Mouse (Mus musculus): ENCODE measurements around the gene Adgre1.
"Not testable (repeated sequence)": the region's sequence is repeated elsewhere in the genome, so short reads cannot be mapped to it uniquely, and the experiment has no call there.

The Adgre1 gene

GRCm38 (mm10) chr17:57358441-57358840 lies at the start of gene Adgre1:
Adgre1 (plus strand) TSS chr17:57358691.
- no peak for DNase-seq (ENCODE audit: low read depth, low spot score)

- peak; percentile 81 for DNase-seq (ENCODE audit: low read depth, low spot score)
Observed at GRCm38 (mm10) chr17:57311801-57312200, 46.7 kb upstream of the Adgre1 start.

- DNase-seq (ENCODE audit: low read depth, low spot score) = no peak
Observed at GRCm38 (mm10) chr17:57327615-57328014, 30.9 kb upstream of the Adgre1 start.

- no peak for DNase-seq (ENCODE audit: low read depth, low spot score)
Observed at GRCm38 (mm10) chr17:57328944-57329343, 29.5 kb upstream of the Adgre1 start.

GRCm38 (mm10) chr17:57330993-57331392 lies 27.5 kb upstream of the Adgre1 start:
- no peak for DNase-seq (ENCODE audit: low read depth, low spot score)

- DNase-seq (ENCODE audit: low read depth, low spot score) = peak; percentile 50
Observed at GRCm38 (mm10) chr17:57332241-57332640, 26.2 kb upstream of the Adgre1 start.

- DNase-seq (ENCODE audit: low read depth, low spot score) = no peak
Observed at GRCm38 (mm10) chr17:57334001-57334760, 24.3 kb upstream of the Adgre1 start.

GRCm38 (mm10) chr17:57334761-57335150 lies 23.7 kb upstream of the Adgre1 start:
- DNase-seq (ENCODE audit: low read depth, low spot score) = peak; percentile 82

GRCm38 (mm10) chr17:57335194-57335593 lies 23.3 kb upstream of the Adgre1 start:
- not testable (repeated sequence) for DNase-seq (ENCODE audit: low read depth, low spot score)

GRCm38 (mm10) chr17:57335673-57336303 lies 22.7 kb upstream of the Adgre1 start:
- peak; percentile 88 for DNase-seq (ENCODE audit: low read depth, low spot score)

- no peak for DNase-seq (ENCODE audit: low read depth, low spot score)
Observed at GRCm38 (mm10) chr17:57337996-57338395, 20.5 kb upstream of the Adgre1 start.

GRCm38 (mm10) chr17:57339298-57339697 lies 19.2 kb upstream of the Adgre1 start:
- no peak for DNase-seq (ENCODE audit: low read depth, low spot score)

GRCm38 (mm10) chr17:57341568-57341967 lies 16.9 kb upstream of the Adgre1 start:
- DNase-seq (ENCODE audit: low read depth, low spot score) = no peak

- DNase-seq (ENCODE audit: low read depth, low spot score) = no peak
Observed at GRCm38 (mm10) chr17:57344029-57344707, 14.3 kb upstream of the Adgre1 start.

- DNase-seq (ENCODE audit: low read depth, low spot score) = no peak
Observed at GRCm38 (mm10) chr17:57347017-57347416, 11.5 kb upstream of the Adgre1 start.

- no peak for DNase-seq (ENCODE audit: low read depth, low spot score)
Observed at GRCm38 (mm10) chr17:57347781-57348180, 10.7 kb upstream of the Adgre1 start.

GRCm38 (mm10) chr17:57349067-57349466 lies 9.4 kb upstream of the Adgre1 start:
- no peak for DNase-seq (ENCODE audit: low read depth, low spot score)

GRCm38 (mm10) chr17:57350212-57350611 lies 8.3 kb upstream of the Adgre1 start:
- no peak for DNase-seq (ENCODE audit: low read depth, low spot score)

- no peak for DNase-seq (ENCODE audit: low read depth, low spot score)
Observed at GRCm38 (mm10) chr17:57351107-57351506, 7.4 kb upstream of the Adgre1 start.

- DNase-seq (ENCODE audit: low read depth, low spot score) = no peak
Observed at GRCm38 (mm10) chr17:57359485-57360241, 1.2 kb downstream of the Adgre1 start.

Data from ES-CJ7 (cell line).